Mouse (Mus musculus) stomach, embryonic 14.5 days (tissue): ENCODE results near the gene Mdn1. TPM values are rescaled to one million over a fixed set of nuclear protein-coding genes. Genes with fewer than 3 reads are reported as not detected.

ENCODE experiments used
- ATAC-seq: fragments of 200-750 bp; cut with Nextera tagmentation; 2 replicates; pipeline ENCODE4 v1.8.0; 2017; ENCODE audit warnings: low read depth, moderate TSS enrichment; ENCODE audit not compliant: insufficient number of reproducible peaks, insufficient read depth, low FRiP score
- H3K27ac ChIP-seq: fragments of 300-500 bp; sonication (generic); 2 replicates; pipeline ENCODE4 v1.5.1; 2014; ENCODE audit warnings: mild to moderate bottlenecking, low read length, moderate library complexity, mixed read lengths
- H3K27me3 ChIP-seq: fragments of 300-500 bp; sonication (generic); 2 replicates; pipeline ENCODE4 v1.6.1; 2014; ENCODE audit warnings: low read length, control low read depth, mixed read lengths; ENCODE audit not compliant: control insufficient read depth, insufficient read depth
- H3K36me3 ChIP-seq: fragments of 300-500 bp; sonication (generic); 2 replicates; pipeline ENCODE4 v1.6.1; 2014; ENCODE audit warnings: mild to moderate bottlenecking, control low read depth, low read length, moderate library complexity, mixed read lengths; ENCODE audit not compliant: control insufficient read depth, insufficient read depth
- H3K4me1 ChIP-seq: fragments of 300-500 bp; sonication (generic); 2 replicates; pipeline ENCODE4 v1.6.1; 2014; ENCODE audit warnings: low read length, control low read depth, mixed read lengths; ENCODE audit not compliant: control insufficient read depth, insufficient read depth
- H3K4me2 ChIP-seq: fragments of 300-500 bp; sonication (generic); replicated peaks from 2 replicates; pipeline ENCODE4 v1.6.1; 2014; ENCODE audit warnings: low read depth, low read length, control low read depth
- H3K4me3 ChIP-seq: fragments of 300-500 bp; sonication (generic); 2 replicates; pipeline ENCODE4 v1.5.1; 2014; ENCODE audit warnings: low read depth, low read length, control low read depth
- H3K9ac ChIP-seq: fragments of 300-500 bp; sonication (generic); replicated peaks from 2 replicates; pipeline ENCODE4 v1.6.1; 2014; ENCODE audit warnings: low read depth, mild to moderate bottlenecking, control low read depth, low read length, moderate library complexity, mixed read lengths
- H3K9me3 ChIP-seq: fragments of 300-500 bp; sonication (generic); 2 replicates; pipeline ENCODE4 v1.6.1; 2016; ENCODE audit warnings: low read depth, low read length, control low read depth; ENCODE audit not compliant: control insufficient read depth
- WGBS: fragments of 180-500 bp; shearing (Covaris S2); extraction: QIAGEN DNeasy Blood & Tissue Kit; methylation state at CpG from one replicate; pipeline ENCODE4 v1.1.7; 2014; 5-methylcytosine and 5-hydroxymethylcytosine counted together
- polyA plus RNA-seq: library from polyadenylated mRNA; unstranded; fragments of >200 nt; fragmentation: Nextera tagmentation; extraction: Ambion mirVana; gene quantifications from 2 replicates; pipeline ENCODE4 v1.2.1, GENCODE M21; 2014

The Mdn1 gene
- polyA plus RNA-seq, 1 experiment from 2014 or later = 26.6 TPM

DNA sequence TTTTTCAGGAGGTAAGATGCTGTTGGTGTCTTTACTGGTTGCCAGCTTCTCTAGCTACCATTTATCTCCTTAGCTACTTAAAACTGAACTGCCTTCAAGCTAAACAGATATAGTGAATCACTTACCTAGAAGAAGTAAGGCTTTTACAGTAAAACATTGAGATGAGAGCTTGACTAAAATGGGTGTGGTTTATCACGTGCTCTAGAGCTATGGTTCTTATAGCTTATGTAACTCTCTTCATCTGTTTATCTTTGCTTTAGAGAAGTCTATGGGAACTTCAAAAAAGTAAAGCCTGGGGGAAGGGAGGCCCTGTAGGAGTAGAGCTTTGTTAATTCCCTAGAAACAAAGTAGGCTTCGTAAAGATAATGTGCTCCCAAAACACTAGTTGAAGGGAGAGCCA is 17.1 kb downstream of the Mdn1 start:
- H3K9ac ChIP-seq = no peak overlapping the region
- no peaks in the 10 kb centered on the region for H3K9me3 ChIP-seq
- ATAC-seq = no peak
- no peaks in the 10 kb centered on the region for H3K4me1 ChIP-seq
- H3K4me3 ChIP-seq = no peak overlapping the region
- H3K4me2 ChIP-seq = no peak overlapping the region
- peaks cover 57% of the 10 kb centered on the region for H3K36me3 ChIP-seq
- H3K27me3 ChIP-seq = no peaks in the 10 kb centered on the region
- 75% methylated on average over 2 of the region's 2 CpGs for WGBS
- H3K27ac ChIP-seq = no peak overlapping the region

- Histone ChIP-seq H3K9ac (no peak overlapping the region), H3K4me3 (no peak overlapping the region), H3K27me3 (no peaks in the 10 kb centered on the region), H3K9me3 (no peaks in the 10 kb centered on the region), H3K4me1 (no peaks in the 10 kb centered on the region), H3K27ac (no peak overlapping the region), H3K4me2 (no peak overlapping the region), H3K36me3 (peaks cover 50% of the 10 kb centered on the region)
- ATAC-seq = no peak
- WGBS = 94% methylated on average over 3 of the region's 3 CpGs
These were observed 20.6 kb downstream of the Mdn1 start for GRCm38 (mm10) chr4:32677471-32677870.

DNA sequence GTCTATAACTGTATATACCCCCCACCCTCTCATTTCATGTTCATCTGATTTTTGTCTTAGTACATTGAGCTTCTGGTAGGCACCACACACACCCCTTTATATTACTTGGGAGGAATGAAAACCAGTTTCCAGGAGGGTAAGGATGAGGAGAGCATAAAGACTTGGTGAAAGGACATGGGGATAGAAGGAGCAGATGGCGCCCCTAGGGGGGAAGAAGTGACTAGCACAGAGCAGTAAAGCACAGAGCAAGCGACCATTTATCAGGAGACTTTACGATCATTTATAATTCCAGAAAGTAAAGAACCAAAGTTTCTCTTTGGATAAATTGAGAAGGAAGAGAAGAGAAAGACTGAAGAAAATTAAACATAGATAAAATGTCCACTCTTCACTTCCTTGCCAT is 23.9 kb downstream of the Mdn1 start:
- H3K4me2 ChIP-seq = no peak overlapping the region
- no peaks in the 10 kb centered on the region for H3K27me3 ChIP-seq
- no peak overlapping the region for H3K9ac ChIP-seq
- peaks cover 43% of the 10 kb centered on the region for H3K36me3 ChIP-seq
- no peak for ATAC-seq
- no peaks in the 10 kb centered on the region for H3K9me3 ChIP-seq
- no peak overlapping the region for H3K4me3 ChIP-seq
- 73% methylated on average over 3 of the region's 3 CpGs for WGBS
- no peaks in the 10 kb centered on the region; the same call in 1 of the 2 replicates for H3K4me1 ChIP-seq
- H3K27ac ChIP-seq = no peak overlapping the region

DNA sequence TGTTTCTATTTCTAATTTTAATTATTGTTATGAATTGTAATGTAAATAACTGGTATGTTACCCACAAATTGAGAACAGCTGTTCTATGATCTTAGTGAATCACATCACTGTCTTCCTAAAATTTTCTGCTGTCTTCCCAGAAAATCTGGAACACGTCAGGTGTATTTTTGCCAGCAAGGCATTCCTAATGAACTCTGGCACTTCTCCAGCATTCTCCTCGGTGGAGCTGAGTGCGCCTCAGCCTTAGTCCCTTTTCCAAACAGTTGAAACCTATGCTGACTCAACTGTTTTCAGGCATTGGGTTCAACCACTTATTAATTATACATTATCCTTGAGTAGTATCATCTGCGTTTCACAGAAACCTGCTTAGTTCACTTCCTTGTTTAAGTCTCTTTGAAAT is 25.6 kb downstream of the Mdn1 start:
- WGBS = 42% methylated on average over 4 of the region's 4 CpGs
- no peak for ATAC-seq
- no peaks in the 10 kb centered on the region for H3K27me3 ChIP-seq
- peaks cover 35% of the 10 kb centered on the region for H3K36me3 ChIP-seq
- no peaks in the 10 kb centered on the region; the same call in 1 of the 2 replicates for H3K4me1 ChIP-seq
- no peak overlapping the region for H3K27ac ChIP-seq
- H3K4me2 ChIP-seq = no peak overlapping the region
- no peaks in the 10 kb centered on the region for H3K9me3 ChIP-seq
- H3K9ac ChIP-seq = no peak overlapping the region
- no peak overlapping the region for H3K4me3 ChIP-seq

- no peak for ATAC-seq
- H3K9ac ChIP-seq = no peak overlapping the region
- H3K36me3 ChIP-seq = peaks cover 30% of the 10 kb centered on the region
- H3K27me3 ChIP-seq = no peaks in the 10 kb centered on the region
- H3K27ac ChIP-seq = no peak overlapping the region
- WGBS = 55% methylated on average over 6 of the region's 6 CpGs
- H3K4me2 ChIP-seq = no peak overlapping the region
- H3K9me3 ChIP-seq = no peaks in the 10 kb centered on the region
- no peak overlapping the region for H3K4me3 ChIP-seq
- H3K4me1 ChIP-seq = no peaks in the 10 kb centered on the region; the same call in 1 of the 2 replicates
These were observed 26.2 kb downstream of the Mdn1 start for GRCm38 (mm10) chr4:32683061-32683582.

DNA sequence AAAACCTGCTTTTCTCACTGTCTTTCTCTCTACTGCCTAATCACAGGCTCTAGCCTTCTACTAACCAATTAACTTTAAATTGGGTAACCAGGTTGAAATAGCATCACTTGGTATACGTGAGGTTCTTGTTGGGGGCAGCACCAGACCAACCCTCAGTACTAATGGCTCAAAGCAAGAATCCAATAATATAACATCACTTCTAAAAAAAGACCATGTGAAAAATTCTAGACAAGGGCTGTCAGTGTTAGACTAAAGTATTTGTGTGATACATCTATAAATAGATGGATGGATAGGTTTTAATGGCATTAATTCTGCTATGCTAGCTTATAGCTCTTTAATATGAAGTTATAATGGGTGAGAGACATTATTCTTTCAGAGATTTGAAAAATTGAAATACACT is 60.8 kb downstream of the Mdn1 start:
- Histone ChIP-seq H3K4me2 (no peak overlapping the region), H3K9ac (no peak overlapping the region), H3K27ac (no peak overlapping the region), H3K36me3 (peaks cover 47% of the 10 kb centered on the region), H3K4me3 (no peak overlapping the region), H3K4me1 (no peaks in the 10 kb centered on the region), H3K27me3 (no peaks in the 10 kb centered on the region), H3K9me3 (no peaks in the 10 kb centered on the region)
- 93% methylated on average over 1 of the region's 1 CpGs for WGBS
- ATAC-seq = no peak

- Histone ChIP-seq H3K4me2 (no peak overlapping the region), H3K4me1 (no peaks in the 10 kb centered on the region), H3K27ac (no peak overlapping the region), H3K27me3 (no peaks in the 10 kb centered on the region), H3K9ac (no peak overlapping the region), H3K9me3 (no peaks in the 10 kb centered on the region), H3K4me3 (no peak overlapping the region), H3K36me3 (peaks cover 70% of the 10 kb centered on the region)
- no peak for ATAC-seq
- WGBS = 85% methylated on average over 6 of the region's 6 CpGs
These were observed 88.5 kb downstream of the Mdn1 start for GRCm38 (mm10) chr4:32745394-32745793.

DNA sequence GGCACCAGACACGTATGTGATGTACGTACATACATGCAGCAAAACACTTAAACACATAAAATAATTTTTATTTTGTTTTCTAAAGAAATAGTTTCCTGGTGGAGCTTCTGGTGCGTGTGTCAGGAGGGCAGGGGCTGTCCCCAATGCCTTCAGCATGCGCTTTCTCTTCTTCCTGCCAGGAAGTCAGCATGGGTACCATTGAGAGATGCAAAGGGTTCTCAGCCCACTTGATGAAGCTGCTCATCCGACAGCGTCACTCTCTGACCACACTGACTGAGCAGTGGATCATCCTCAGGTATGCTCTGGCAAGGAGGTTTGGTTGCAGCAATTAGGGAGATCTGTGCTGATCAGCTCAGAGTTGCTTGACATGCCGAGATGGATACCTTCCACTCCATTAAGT is 91.5 kb downstream of the Mdn1 start:
- WGBS = 88% methylated on average over 7 of the region's 7 CpGs

DNA sequence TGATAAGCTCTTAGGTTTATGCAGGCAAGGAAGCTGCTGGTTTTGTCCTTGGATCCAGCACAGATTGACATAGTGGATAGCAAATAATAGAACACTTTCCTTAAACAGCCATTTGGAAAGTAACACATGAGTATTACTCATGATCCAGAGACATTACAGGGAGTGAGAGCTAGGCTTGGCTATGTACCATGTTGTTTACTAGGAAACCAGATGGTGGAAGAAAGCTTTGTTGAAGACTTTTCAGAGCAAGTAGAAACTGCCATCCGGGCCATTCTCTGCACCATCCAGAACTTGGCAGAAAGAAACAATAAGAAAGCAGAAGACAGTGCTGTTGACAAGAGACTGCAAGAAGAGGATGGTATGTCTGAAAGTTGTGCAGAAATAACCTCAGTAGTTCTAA is 93.8 kb downstream of the Mdn1 start:
- H3K36me3 ChIP-seq = peaks cover 59% of the 10 kb centered on the region
- H3K4me1 ChIP-seq = no peaks in the 10 kb centered on the region
- no peak for ATAC-seq
- H3K4me2 ChIP-seq = no peak overlapping the region
- H3K4me3 ChIP-seq = no peak overlapping the region
- 93% methylated on average over 1 of the region's 1 CpGs for WGBS
- no peaks in the 10 kb centered on the region for H3K9me3 ChIP-seq
- no peak overlapping the region for H3K27ac ChIP-seq
- no peaks in the 10 kb centered on the region for H3K27me3 ChIP-seq
- no peak overlapping the region for H3K9ac ChIP-seq

More for the DNA sequence above, 91.5 kb downstream of the Mdn1 start:
- no peaks in the 10 kb centered on the region for H3K9me3 ChIP-seq
- H3K4me2 ChIP-seq = no peak overlapping the region
- no peak overlapping the region for H3K9ac ChIP-seq
- H3K36me3 ChIP-seq = peaks cover 75% of the 10 kb centered on the region
- H3K4me3 ChIP-seq = no peak overlapping the region
- no peak overlapping the region for H3K27ac ChIP-seq
- H3K27me3 ChIP-seq = no peaks in the 10 kb centered on the region
- no peak for ATAC-seq
- no peaks in the 10 kb centered on the region for H3K4me1 ChIP-seq
